Mouse (Mus musculus): ENCODE data around the gene Tgfa.

The Tgfa gene

DNA sequence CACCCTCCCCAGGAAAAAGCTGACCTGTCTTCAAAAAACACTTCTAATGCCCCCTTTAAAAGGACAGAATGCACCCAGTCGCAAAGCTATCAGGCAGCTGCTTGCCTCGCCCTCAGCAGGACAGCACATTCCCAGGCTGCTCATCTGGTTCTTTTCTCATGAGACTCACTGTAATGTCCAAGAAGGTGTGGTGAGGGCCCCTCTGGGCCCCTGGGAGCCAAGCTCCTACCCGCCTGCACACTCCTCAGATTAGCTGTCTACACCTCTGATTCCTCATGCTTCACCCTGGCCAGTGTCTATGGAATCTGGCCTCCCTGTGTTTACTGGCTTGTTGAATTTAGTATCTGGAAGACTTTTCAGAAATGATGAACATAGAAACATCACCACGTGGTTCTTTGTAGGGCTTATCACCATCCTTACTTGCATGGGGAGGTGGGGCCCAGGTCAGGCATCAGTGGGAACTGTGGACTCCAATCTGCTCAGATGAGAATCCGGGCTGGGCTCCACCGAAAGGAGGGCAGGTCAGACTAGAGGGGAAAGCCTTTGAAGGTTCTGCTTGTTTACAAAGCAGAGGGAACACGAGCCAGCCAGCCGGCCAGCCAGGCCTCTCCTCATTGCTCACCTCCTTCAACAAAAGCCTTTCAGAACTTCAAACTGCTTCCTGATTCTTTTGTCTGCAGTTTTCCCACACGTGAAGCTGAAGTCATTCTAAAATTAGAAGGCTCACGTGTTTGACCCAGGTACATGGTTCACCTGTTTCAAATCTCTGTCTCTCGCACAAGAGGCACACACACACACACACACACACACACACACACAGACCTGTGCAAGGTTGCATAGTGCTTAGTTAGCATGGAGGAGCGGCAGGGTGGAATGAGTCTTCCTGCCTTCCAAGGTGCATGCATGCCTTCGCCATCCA lies 38.7 kb downstream of the Tgfa start:
- DNase-seq (ENCODE audit: low spot score), result no peak

DNA sequence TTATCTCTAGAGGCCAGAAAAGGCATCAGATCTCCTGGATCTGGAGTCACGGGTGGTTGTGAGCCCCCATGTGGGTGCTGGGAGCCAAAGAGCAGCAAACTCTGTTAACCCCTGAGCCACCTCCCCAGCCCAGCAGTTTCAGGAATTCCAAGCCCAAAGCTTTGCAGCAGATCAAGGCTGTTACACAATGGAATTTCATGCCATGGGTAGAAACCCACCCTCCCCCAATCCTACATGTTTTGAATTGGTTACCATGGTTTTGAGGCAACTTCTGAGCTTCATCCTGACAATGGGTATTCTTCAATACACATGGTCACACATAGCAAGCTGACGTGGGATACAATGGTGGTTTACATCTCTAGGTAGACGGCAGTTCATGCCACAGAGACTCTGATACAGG lies 49.8 kb downstream of the Tgfa start:
- DNase-seq (ENCODE audit: low spot score), result no peak

DNA sequence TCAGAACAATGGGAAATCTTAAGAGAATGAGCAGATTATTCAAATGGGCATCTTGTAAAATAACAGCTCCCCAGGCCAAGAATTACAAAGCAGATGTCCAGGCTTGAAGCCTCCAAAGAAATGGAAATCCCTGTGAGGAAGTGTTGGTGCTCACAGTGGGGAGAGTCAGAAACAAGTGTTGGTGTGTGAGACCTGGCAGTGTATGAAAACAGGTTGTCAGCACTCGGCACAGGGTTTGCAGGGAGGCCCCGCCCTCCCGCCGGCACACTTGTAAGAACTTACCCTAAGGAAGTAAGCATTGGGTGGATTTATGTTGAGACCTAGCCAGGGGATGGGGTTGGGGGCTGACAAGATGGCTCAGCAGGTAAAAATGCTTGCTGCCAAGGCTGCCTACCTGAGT lies 50.9 kb downstream of the Tgfa start:
- no peak for DNase-seq (ENCODE audit: low spot score)

DNA sequence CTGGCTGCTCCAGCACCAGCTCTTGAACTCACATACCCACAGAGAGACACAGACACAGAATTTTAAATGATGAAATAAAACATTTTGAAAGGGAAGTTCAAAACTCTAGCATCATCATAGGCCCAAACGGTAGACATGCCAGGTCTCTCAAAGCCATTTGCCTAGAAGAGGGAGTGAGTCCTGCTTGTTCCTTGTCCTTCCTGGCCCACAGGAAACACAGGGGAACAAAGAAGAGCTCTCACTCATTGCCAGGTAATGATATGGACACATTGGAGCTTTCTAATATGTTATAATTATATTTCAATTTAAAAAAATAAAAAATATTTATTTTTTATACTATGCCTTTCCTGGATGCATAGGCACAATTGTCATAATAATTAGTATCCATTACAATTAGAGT lies 53.5 kb downstream of the Tgfa start:
- no peak for DNase-seq (ENCODE audit: low spot score)

DNA sequence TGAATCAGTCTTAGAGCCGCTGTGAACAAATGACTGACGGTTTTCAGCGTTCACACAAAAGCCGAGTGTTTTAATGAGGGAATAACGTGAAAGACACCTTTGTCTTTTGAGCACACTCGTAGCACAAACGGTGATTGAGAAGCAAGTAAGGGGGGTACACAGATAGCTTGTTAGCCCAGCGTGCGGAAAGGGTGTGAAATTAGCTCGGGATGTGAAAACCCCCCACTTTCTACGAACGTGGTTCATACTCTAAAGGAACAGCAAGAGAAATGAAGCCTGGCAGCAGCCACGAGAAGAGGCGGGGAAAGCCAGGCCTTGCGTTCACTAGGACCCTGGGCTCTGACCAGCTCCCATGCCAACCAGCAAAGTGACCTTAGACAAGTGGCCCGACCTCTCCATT lies 54.0 kb downstream of the Tgfa start:
- DNase-seq (ENCODE audit: low spot score), result no peak

DNA sequence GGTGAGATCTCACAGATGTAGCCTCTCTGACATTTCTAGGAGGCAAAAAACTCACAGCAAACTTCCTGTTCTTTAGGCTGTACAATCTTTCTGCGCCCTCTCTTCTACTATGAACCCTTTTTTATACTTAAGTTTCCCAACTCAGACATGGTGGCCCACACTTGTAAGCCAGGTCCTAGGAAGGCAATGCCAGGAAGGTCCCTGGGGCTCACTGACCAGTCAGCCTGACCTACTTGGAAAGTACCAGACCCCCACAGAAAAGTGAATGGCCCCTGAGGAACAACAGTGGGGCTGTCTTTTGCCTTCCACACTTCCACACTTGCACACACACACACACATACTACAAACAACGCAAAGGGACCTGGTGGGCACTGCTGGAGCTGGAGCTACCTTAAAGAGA lies 55.2 kb downstream of the Tgfa start:
- DNase-seq (ENCODE audit: low spot score), result no peak

DNA sequence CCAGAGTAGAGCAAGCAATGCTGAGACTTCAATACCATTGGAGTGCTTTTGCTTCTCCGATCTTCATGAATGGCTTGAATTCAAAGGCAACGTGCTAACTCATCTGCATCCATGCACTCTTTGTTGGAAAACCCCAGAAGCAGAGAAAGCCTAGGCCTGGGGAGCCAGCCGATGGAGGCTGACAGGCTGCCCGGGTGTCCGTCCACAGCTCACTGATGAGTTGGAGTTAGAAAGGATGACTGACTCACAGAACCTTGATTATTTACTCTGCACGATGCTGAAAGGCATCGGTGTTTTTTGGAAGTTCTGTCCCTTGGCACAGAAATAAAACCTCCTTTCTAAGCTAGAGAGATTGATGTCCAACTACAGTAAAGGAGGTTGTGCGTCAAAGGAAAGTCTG lies 55.8 kb downstream of the Tgfa start:
- no peak for DNase-seq (ENCODE audit: low spot score)

DNA sequence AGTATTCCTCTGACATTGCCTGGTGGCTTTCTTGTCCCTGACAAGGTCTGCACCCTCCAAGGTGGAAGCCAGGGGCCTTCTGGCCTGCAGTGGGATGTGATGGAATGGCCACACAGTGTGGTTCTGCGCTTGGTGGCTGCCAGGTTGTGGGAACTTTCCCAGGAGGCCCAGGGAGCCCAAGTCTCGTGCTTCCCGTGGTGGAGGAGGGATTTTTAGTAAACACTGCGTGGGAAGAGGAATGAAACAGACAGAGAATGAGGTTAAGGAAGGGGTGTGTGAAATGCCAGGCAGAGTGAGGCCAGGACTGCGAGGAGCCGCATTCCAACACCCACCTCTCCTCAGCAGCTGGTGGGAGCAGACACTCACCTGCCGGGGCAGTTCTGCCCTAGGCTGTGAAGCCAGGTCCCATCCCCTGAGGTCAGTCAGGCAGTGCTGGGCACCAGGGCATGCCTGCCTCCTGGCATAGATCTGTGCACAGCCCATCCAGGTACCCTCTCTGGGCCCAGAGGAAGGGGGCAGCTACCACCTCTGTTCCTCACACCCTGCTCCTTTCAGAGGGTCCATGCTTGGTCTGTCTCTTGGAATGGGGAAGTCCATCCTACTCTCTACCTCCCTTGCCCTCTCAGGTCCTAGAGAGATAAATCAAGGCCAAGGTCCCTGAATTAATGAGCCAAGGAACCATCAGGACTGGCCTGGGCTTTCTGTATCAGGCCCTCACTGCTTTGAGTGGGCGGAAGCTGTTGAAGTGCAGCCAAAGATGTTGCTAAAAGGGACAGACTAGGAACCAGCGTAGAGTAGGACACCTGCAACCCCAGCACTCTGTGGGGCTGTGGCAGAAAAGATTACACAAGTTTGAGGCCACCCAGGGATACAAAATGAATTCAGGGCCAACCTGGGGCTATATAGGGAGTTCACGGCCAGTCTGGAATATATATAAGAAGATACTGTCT lies 57.4 kb downstream of the Tgfa start:
- no peak for DNase-seq (ENCODE audit: low spot score)

DNA sequence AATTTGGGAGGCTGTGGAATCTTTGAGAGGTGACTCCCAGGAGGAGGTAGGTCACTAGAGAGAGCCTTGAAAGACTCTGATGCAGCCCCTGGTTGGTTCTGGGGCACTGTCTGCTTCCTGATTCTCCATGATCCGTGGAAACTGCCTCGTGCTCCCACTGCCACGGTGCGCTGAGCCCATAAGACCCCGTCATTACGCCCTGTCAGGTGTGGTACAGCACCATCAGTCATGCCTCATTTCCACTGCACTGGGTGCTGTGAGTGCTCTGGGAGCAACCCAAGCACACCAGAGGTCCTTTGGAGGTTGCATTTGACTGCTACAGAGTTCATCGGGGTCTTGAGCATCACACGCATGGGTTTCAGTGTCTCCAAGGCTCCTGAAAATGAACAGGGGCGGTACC lies 60.9 kb downstream of the Tgfa start:
- no peak for DNase-seq (ENCODE audit: low spot score)

DNA sequence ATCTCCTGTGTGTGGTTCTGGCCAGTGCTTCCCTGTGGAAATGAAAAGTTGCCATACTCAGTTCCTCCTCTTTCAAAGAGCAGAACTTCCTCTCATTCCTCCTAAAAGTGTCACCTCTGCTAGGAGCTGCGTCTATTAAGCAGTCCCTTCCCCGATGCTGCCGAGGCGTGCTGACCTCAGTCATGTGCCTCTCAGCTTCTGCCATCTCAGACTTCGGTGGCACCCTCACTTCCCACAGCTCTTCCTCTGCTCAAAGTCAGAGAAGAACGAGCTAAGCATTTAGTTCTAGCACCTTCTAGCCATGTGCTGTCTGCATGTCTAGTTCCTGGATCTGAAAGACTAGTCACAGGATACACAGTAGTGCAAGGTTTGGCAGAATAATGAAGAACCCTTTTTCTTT lies 64.2 kb downstream of the Tgfa start:
- no peak for DNase-seq (ENCODE audit: low spot score)

DNA sequence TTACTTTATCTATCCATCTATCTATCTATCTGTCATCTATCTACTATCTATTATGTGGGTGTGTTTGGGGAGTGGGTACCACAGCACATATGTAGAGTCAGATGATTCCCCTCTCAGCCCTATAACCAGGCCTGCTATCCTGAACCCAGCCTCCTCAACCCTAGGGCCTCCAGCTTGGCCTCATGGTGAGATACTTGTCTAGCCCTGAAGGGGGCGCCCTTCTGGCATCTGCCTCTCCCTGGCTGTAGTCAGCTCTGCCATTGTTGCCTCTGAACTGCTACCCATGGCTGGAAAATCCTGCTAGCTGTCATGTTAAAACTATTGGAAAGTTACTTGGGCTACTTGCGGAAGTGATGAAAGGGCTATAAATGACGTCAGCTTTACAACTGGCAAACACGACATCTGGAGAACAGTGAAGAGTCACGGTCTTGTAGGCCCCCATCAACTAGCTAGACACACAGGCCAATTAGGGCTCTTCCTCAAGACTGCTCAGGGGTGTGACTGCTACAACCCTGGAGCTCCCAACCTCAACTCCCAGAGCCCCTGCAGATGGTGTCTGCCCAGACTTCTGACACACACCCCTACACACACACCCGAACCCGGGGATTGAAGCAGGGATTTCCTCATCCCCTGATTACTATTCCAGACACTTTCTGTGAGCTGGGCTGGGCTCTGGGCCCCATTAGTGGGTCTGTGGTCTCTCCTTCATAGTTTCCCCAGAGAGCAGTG lies 65.5 kb downstream of the Tgfa start:
- DNase-seq (ENCODE audit: low spot score), result no peak

DNA sequence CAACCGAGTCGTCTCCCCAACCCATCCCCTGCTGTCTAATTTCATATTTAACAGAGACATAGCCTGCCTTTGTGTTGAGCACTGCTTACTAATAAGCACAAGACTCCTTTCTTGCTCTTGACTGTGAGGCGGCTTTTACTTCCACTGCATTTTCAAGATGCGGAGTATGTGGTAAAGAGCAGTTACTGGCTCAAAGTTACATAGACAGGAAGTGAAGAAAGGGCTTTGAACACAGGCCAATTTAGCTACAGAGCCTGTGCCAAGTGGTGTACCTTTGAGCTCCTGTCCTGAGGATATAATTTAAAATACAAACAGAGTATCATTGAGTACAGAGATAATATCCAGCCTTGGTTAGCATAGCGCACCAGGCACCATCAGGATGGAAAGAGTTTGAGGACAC lies 71.8 kb downstream of the Tgfa start:
- DNase-seq (ENCODE audit: low spot score), result no peak

DNA sequence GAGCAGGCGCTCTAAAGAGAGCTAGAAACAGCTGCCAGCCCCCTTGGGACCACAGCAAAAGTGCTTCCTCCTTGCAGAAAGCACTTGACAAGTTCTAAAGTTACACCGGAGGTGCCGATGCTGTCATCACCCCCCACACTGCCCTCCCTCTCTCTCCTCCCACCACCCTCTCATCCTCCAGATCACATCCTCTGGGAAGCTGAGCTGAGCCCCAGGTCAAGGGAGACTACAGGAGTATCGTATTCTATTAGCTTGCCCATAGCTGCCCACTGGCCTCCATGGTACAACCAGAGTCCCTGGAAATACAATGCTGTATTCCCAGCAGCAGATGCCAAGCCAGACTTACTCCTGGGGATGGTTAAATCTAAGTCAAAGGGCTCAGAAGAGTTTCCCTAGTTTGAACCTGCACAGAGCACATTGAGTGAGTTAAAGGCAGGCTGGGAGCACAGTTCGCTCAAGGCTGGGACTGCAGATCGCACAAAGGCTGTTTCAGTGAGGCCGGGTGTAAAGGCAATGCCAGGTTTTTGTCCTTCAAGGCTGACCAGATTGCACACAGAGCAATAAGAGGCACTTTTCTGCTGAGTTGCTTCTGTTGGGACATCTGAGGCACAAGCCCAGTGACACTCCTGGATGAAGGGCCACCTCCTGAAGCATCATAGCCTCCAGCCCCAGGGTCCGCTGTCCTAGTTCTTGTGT lies 75.5 kb downstream of the Tgfa start:
- DNase-seq (ENCODE audit: low spot score), result no peak

DNA sequence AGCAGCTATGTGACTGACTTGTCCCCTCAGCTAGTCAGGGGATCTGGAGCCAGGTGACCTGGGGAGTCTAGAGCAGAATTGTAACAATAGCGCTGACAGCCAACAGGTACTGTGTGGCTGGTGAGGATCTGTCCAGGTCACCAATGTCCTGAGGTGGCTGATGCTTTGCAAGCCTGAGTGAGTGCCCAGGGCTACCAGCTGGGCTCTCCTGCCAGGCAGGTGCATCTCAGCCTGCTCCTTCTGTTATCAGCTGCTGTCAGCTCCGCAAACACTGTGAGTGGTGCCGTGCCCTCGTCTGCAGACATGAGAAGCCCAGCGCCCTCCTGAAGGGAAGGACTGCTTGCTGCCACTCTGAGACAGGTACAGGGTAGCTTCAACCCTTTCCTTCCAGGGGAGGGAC lies 76.1 kb downstream of the Tgfa start:
- no peak for DNase-seq (ENCODE audit: low spot score)

DNA sequence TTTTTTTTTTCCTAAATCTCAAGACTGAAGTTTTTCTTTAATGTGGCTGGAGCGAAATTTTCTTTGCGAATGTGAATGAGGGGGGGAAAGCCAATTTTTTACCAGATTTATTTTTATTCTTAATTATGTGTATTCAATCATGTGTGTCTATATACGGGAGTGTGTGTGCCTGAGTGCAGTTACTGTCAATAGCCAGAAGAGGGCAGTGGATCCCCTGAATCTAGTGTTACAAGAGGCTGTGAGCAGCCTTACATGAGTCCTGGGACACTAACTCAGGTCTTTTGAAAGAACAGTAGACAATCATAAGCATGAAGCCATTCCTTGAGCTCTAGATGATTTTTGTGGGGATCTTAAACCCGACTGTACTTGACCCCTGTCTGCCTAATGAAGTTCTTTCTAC lies 80.7 kb downstream of the Tgfa start:
- DNase-seq (ENCODE audit: low spot score), result no peak

DNA sequence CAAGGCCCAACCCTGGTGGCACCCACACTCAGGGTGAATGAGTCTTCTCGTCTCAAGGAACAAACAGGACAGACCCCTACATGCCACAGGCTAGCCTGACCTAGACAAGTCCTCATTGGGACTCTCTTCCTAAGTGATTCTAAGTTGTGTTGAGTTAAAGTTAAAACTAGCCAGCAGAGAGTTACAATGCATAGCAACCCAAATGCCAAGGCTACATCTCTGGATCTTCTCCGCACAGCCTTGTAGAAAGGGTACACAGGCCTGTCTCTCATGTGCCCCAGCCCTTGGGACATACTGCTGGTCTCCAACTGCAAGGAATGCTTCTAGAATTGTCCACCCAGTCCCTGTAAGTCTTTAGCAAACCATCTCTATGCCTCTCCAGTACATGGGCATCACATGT lies 81.8 kb downstream of the Tgfa start:
- DNase-seq (ENCODE audit: low spot score), result no peak

DNA sequence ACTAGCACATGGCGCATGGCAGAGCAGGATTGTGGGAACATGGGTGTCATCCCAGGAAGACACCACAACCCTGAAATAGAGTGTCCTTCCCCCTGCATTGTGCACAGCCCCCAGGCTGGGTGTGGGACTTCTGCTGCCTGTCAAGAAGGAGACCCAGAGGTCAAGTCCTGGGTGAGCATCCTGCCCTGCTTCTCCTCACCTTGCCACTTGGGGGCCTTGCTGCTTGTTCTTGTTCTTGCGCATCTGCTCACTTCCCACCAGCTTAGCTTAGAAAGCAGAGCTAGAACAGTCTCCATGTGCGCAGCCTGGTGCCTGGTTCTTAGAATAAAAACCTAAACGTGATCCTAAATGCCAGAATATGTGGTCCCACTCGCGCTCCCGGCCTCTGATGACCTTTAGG lies 82.6 kb downstream of the Tgfa start:
- no peak for DNase-seq (ENCODE audit: low spot score)

DNA sequence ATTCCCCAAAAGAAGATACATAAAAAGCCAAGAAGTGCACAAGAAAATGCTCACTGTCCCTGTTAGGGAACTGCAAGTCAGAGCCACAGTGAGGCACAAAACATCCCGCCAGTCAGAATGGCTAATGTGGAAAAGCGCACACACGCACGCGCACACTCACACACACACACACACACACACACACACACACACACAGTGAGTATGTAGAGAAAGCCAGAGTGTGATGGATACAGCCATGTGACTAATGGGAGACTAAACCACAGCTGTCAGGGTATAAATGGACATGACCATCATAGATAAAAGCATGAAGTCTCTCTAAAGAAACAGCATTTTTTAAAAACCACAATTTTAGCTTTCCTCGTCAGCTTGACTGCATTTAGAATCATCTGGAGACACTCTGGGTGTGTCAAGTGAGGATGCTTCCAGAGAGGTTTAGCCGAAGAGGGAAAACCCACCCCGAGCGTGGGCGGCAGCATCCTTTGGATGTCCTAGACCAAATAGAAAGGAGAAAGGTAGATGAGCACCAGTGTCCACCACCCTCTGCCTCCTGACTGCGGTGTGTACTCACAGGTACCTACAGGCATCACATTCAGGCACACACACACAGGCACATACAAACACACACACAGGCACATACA lies 86.7 kb downstream of the Tgfa start:
- no peak for DNase-seq (ENCODE audit: low spot score)

DNA sequence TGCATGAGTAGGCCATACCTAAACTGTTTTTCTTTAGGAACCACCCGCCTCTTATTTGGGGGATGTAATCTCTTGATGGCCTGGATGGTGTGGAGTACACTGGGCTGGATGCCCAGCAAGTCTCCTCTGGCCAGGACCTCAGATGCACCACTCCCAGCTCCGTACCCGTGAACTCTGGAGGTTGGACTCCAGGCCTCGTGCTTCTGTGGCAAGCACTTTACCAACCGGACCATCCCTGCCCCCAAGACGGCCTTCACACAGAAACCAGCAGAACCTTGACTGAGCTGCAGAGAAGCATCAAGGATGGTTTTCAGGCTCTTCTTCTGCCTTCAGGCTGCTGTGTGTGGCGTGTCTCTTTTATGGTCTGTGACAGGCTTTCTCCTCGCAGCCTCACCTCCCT lies 98.3 kb downstream of the Tgfa start:
- no peak for DNase-seq (ENCODE audit: low spot score)

DNA sequence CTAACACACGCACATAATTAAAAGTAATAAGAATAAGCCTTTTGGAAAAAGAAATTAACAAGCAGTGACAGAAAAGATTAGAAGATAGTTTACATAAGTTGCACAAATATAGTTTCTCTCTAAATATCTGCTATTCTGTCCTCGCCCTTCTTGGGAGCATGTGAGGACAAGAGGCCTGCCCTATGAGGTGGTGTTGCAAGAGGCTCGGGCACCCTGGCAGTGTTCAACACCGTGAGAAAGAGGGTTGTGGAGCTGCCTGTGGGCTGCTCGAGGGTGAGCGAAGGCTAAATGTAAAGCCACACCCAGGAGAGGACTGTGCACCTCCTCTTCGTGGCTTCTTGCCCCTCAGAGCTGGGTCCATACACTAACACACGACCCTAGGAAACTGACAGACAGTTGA lies 100.4 kb downstream of the Tgfa start:
- DNase-seq (ENCODE audit: low spot score), result no peak

DNA sequence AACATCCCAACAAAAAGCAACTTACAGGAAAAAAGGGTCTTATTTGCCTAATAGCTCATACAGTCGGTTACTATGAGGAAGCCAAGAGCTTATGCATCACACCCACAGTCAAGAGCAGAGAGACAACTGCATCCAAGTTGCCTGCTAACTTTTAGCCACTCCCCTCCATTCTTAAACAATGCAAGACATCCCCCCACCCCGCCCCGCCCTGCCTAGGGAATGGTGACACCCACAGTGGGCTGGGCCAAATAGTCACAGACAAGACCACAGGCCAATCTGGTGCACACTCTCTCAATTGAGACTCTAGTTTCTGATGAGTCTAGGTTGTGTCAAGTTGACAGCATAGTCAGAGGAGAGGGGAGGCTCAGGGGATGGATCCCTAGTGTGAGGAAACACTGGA lies 101.1 kb downstream of the Tgfa start:
- no peak for DNase-seq (ENCODE audit: low spot score)

Measured in testis, postnatal 10 days (tissue).